Mouse (Mus musculus): ENCODE measurements around the gene Tmsb10.

GRCm38 (mm10) chr6:72937859-72938258, 20.7 kb downstream of the Tmsb10 start:
- TF ChIP-seq POLR2A (IDR thresholded peaks at IDR 0.05; ENCODE audit: low read depth, low read length), result no peak
- TF ChIP-seq CTCF (IDR thresholded peaks at IDR 0.05; ENCODE audit: borderline replicate concordance, insufficient read depth, low read length), result no peak
